Mouse (Mus musculus) Muller cell, postnatal 12 days (primary cell): ENCODE measurements around the gene Whamm.

Experiments used
- DNase-seq: peaks from one replicate; pipeline ENCODE4 v3.0.0-alpha.2; 2015; ENCODE audit errors: inconsistent ontology term

The Whamm gene

GRCm38 (mm10) chr7:81596086-81596485, 25.0 kb downstream of the Whamm start:
- DNase-seq, result no peak

GRCm38 (mm10) chr7:81597660-81598059, 26.6 kb downstream of the Whamm start:
- DNase-seq, result no peak

GRCm38 (mm10) chr7:81599379-81600280, 28.6 kb downstream of the Whamm start:
- no peak for DNase-seq

GRCm38 (mm10) chr7:81604991-81605390, 33.9 kb downstream of the Whamm start:
- DNase-seq, result no peak

GRCm38 (mm10) chr7:81605489-81605888, 34.4 kb downstream of the Whamm start:
- DNase-seq, result peak; percentile 17

- no peak for DNase-seq
Observed at GRCm38 (mm10) chr7:81606452-81606851, 35.4 kb downstream of the Whamm start.

GRCm38 (mm10) chr7:81610125-81610524, 39.1 kb downstream of the Whamm start:
- no peak for DNase-seq

GRCm38 (mm10) chr7:81612856-81613635, 42.0 kb downstream of the Whamm start:
- DNase-seq, result no peak

- DNase-seq, result no peak
Observed at GRCm38 (mm10) chr7:81615031-81615430, 44.0 kb downstream of the Whamm start.

GRCm38 (mm10) chr7:81622793-81623192, 51.7 kb downstream of the Whamm start:
- no peak for DNase-seq

GRCm38 (mm10) chr7:81623767-81624166, 52.7 kb downstream of the Whamm start:
- DNase-seq, result no peak

GRCm38 (mm10) chr7:81626460-81626859, 55.4 kb downstream of the Whamm start:
- no peak for DNase-seq

GRCm38 (mm10) chr7:81631261-81631660, 60.2 kb downstream of the Whamm start:
- no peak for DNase-seq

- DNase-seq, result no peak
Observed at GRCm38 (mm10) chr7:81632586-81632985, 61.5 kb downstream of the Whamm start.

GRCm38 (mm10) chr7:81641101-81641500, 70.0 kb downstream of the Whamm start:
- DNase-seq, result no peak

- no peak for DNase-seq
Observed at GRCm38 (mm10) chr7:81644551-81645235, 73.6 kb downstream of the Whamm start.
